Mouse (Mus musculus) cerebellum, adult 2 months (tissue): ENCODE results near the gene Nckap5.

Source experiments
- CTCF ChIP-seq: fragments of 200-500 bp; IDR thresholded peaks from 2 replicates; pipeline ENCODE4 v1.5.1; 2011; ENCODE audit warnings: low read depth, mild to moderate bottlenecking, control low read depth, low read length, moderate library complexity, borderline replicate concordance; ENCODE audit not compliant: insufficient read depth
- POLR2A ChIP-seq: fragments of 200-500 bp; IDR thresholded peaks from 2 replicates; pipeline ENCODE4 v1.6.1; 2011; ENCODE audit warnings: low read length, control low read depth, borderline replicate concordance; ENCODE audit not compliant: insufficient read depth

DNA sequence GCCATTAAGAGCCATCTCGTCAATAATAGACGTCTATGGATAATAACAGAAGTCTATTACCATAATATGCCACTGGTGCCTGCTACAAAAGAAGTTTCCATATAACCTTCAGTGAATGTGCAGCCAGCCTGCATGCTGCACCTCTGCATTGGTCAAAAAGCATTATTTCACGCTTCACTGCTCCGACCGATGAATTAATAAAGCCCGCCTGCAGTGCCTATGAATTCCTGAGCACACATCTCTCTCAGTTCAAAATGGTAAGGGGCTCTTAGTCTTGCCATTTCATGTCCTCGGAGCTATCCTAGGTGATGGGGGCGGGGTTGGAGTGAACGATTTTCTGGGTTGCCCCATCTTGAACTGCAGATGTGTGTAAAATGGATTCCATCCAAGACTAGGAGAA, 256.3 kb downstream of the Nckap5 start:
- TF ChIP-seq CTCF (no peak), POLR2A (no peak)
